Mouse (Mus musculus) cerebellum, postnatal 10 days (tissue): Measurements from ENCODE around the gene Sult1c1.
A peak's percentile ranks its signal among the peaks of the same experiment; 100 is the strongest.
"Not testable (repeated sequence)": the region's sequence is repeated elsewhere in the genome, so short reads cannot be mapped to it uniquely, and the experiment has no call there.

Source experiments
- DNase-seq, 2 experiments: peaks; one replicate each; pipeline ENCODE4 v3.0.0; 2021; ENCODE audit warnings: mixed read lengths in 2 of 2

Sult1c1 gene

DNA sequence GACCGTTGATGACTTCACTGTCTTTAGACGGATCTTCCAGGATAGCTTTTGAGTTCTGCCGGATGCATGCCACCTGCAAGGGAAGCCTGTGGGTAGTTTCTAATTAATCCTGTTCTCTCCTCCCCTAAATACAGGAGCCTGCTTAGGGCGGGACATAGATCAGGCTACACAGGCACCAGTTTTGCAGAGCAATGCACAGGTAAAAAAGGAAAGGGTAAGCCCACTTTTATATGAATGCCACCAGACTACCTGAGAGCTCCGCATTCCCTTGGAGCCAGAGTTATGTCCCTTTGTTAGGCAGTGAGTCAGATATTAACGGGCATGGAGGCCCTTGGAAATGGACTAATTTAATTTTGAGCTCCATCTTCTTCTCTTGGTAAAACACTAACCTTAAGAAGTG lies at the start of gene Sult1c1:
TSS of gene Sult1c1 (minus strand) at position 101 of the 400 bp plus-strand sequence.
- DNase-seq = no peak

DNA sequence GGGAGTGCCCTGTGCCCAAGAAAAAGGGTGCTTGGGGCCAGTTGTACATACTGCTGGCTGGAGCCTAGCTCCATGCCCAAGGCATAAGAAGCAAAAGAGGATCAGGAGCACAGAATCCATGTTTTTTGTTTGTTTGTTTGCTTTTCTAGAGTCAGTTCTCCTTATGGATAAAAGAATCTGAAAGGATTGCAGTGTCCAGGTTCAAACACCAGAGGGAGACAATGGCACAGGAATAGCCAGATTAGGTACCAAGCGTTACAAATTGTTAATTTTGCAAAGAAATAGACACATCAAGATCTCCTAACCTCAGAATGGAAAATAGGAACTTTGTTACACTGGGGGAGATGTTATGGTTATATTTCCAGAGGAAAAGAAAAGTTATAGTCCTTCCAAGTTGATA lies 23.7 kb upstream of the Sult1c1 start:
- peak; percentile 49 to 67 for DNase-seq

DNA sequence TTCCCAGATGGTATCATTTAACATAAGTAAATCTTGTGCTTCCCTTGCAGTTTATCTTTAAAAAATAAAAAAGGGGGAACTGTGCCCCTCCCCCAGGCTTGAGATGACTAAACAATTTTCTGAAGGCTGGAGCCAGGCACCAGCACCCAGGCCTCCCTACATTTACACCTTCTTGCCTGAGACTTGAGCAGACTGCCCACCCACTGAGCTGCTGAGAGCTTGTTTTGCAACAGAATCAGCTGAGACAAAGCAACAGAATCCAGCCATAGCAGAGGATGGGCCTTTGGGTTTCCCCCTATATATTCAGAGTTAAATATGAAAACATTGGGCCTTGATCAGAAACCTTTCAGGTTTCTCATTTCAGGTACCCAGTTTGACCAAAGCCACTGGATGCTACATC lies 20.7 kb upstream of the Sult1c1 start:
- DNase-seq = no peak

DNA sequence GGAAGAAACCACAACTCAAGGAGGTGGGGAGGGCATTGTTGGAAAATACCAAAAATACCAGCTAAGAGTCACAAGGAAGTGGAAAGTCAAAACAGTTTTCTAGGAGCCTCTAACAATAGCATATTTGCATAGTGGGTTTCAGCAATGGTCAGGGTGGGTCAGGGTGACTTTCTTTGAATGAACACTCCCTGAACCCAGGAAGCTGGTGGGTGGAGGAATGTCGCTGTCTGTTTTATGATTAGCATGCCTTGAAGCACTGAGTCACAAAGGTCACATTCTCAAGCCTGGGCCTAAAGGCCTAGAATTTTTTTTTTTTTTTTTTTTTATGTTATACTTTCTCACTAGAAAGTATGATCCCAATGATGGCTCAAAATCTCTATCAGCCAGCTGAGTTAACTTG lies 20.1 kb upstream of the Sult1c1 start:
- not testable (repeated sequence) for DNase-seq

DNA sequence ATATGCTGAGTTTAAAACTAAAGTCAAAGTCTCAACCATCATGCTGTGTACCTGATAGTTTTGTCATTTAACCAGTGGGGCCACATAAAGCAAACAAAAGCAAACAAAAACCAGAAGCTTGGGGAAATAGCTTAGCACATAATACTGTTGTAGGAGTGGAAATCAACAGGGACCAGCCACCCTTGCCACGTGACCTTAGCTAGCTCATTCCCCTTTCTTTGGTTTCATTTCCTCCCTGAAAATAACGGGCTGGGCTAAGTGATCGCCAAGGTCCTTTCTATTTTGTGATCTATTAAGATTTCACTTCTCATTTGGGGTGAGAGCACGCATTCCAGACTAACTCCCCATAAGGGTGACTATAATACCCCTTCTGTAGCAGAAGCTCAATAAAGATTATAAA lies 13.0 kb upstream of the Sult1c1 start:
- no peak for DNase-seq

DNA sequence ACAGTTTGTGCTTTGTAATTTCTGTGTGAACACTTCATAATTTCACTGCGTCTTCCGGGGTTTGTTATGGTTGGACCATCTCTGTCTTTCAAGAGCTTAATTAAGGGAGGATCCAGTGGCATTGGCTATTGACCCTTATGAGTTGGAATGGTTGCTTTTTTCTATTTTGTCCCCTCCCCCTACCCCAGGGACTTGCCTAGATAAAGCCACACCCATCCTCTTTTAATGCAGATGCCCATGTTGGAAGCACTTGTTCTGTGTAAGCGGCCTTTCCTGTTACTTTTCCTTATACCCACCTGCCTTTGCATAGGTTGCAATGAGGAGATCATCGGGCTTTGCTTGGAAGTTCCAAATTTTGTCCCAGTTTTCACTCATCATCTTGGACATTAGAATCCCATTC lies 16.9 kb downstream of the Sult1c1 start:
- no peak for DNase-seq

DNA sequence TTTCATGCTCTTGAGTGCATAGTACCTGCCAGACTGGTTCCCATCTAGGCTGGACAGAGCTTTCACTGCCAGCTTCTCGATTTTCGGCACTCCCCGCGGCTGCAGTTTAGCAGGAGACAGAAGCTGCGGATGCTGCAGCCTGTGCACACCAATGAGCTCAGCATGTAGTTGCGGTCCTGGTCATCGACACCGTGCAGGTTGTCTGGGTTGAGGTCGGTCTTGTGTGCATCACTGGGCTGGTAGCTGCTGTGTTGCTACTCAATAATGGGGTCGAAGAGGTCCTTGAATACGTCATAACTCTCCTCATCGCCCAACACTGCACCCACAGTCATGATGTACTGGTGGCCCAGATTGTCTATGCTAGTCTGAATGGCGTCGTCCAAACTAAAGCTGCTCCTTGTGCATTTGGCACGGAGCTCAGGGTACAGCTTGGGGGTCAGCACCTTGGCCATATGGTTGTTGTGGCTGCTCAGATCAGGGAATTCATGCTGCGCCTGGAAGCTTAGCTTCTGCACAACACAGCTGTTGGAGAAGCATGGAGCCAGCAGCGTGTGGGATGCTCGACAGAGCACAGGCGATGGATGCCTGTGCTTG lies 48.8 kb downstream of the Sult1c1 start:
- peak; percentile 56 to 67 for DNase-seq

DNA sequence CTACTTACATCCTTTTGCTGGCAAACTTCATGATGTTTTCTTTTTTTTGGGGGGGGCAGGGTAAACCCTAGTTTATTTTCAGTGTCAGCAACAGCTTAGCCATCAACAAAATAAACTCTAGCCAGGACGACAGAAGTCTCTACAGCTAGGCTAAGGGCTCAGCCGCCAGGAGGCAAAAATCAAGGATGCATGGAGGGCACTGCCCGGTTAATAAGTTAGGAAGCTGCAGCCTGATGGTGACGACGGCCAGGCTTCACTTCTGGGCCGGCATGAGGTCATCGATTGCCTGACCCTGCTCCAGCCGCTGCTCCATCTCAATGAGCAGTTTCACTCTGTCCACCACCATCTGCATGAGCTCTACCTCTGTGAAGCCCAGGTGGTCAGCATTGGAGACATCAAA lies 49.7 kb downstream of the Sult1c1 start:
- no peak for DNase-seq
